Mouse (Mus musculus): ENCODE results near the gene Psmd9. TPM values are rescaled to one million over a fixed set of nuclear protein-coding genes. Genes with fewer than 3 reads are reported as not detected.
A peak's percentile ranks its signal among the peaks of the same experiment; 100 is the strongest.

Gene Psmd9
- total RNA-seq (2018; cell fraction: chromatin; rRNA removed), result 10 to 100 TPM in 24 of 26 experiments, 1 to 10 TPM in 2; 8.0 to 43.2 (median 25.0) TPM
- 10 to 100 TPM; 14.3 to 23.1 (median 18.2) TPM for total RNA-seq (2018; cell fraction: cytosol; rRNA removed)
- total RNA-seq (2018; cell fraction: nucleus; rRNA removed), result 10 to 100 TPM in 23 of 26 experiments, 1 to 10 TPM in 3; 7.1 to 33.1 (median 18.5) TPM
- polyA plus RNA-seq (2018), result 13.6 to 18.6 TPM (median 16.4 TPM) in 3 replicates

DNA sequence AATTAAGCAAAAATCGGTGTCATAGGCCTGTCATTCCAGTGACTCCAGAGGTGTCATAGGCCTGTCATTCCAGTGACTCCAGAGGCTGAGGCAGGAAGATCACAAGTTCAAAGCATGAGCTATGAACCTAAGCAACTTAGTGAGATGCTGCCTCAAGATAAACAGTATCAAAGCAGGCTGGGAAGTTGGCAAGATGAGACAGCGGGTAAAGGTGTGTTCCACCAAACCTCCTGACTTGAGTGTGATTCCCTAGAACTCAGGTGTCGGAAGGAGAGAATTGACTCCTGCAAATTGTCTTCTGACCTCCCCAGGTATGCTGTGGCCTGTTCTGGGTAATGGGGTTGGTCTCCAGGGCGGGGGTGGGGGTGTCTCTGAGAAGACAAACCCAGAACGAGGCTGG is at the start of gene Psmd9:
Psmd9 (plus strand) TSS at position 130 of the 400 bp plus-strand sequence.
- Histone ChIP-seq H3K79me2 (ENCODE audit: inconsistent target) (no peaks in the 10 kb centered on the region), H3K27ac (no peak within 1 kb of the TSS), H3K4me3 (ENCODE audit: inconsistent target) (no peak within 1 kb of the TSS), H3K36me3 (ENCODE audit: inconsistent target) (peaks cover 17% of the 10 kb centered on the region)
- 91% methylated on average over 5 of the region's 5 CpGs for WGBS (ENCODE audit: missing documents)

DNA sequence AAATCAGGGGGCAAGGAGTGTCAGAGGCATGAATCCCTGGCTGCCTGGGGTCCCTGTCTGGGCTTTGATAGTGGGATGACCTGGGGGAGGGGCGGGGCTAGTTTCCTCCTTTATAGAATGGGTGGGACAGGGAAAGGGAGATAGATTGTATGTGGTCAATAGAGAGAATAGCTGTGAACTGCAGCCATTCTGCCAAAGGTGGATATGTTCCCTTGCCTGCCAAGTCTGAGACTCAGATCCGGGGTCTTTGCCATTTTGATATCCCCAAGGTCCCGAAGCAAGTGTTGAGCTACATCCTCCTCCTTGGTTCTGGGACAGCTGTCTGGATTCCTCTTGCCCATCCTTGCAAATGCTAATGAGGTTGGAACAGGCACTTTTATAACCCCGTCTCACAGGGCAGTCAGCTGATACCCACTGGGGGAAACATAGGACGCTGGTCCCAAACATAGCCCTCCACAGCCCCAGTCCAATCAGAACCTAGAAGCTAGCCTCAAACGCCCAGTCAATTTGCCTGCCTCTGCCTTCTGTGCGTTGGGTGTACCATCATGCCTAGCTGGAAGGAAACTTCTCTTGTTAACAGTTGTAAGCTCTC is 48.5 kb upstream of the Psmd9 start:
- Histone ChIP-seq H3K4me3 (ENCODE audit: inconsistent target) (no peak overlapping the region), H3K27ac (no peak overlapping the region), H3K36me3 (ENCODE audit: inconsistent target) (no peaks in the 10 kb centered on the region), H3K79me2 (ENCODE audit: inconsistent target) (no peaks in the 10 kb centered on the region)
- WGBS (ENCODE audit: missing documents), result 93% methylated on average over 7 of the region's 7 CpGs

DNA sequence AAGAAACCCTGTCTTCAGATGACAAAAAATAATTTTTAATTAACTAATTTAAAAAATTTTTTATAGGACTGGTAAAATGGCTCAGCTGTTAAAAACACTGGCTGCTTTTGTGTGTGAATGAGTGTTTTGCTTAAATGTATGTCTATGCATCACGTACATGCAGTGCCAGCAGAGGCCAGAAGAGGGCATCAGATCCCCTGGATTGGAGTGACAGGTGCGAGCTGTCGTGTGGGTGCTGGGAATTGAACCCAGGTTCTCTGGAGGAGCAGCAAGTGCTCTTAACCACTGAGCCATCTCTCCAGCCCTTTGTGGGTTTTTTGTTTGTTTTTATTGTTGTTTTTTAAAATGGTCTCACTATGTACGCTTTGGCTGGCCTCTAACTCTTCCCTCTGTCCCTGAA is 47.0 kb upstream of the Psmd9 start:
- Histone ChIP-seq H3K4me3 (ENCODE audit: inconsistent target) (no peak overlapping the region), H3K79me2 (ENCODE audit: inconsistent target) (no peaks in the 10 kb centered on the region), H3K27ac (no peak overlapping the region), H3K36me3 (ENCODE audit: inconsistent target) (no peaks in the 10 kb centered on the region)
- 98% methylated on average over 4 of the region's 4 CpGs for WGBS (ENCODE audit: missing documents)

DNA sequence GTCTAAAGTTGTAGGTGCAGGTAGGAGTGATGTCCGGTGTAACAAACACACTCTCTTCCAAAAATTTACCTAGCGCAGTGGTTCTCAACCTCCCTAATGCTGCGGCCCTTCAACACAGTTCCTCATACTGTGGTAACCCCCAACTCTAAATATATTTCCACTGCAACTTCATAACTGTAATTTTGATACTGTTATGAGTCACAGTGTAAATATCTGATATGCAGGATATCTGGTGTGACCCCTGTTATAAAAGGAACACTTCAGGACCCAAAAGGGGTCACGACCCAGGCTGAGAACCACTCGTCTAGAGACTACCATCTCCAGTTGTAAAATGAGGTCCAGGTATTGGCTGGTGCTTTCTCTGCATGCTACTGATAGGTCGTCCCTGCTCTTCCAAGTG is 44.1 kb upstream of the Psmd9 start:
- no peaks in the 10 kb centered on the region for H3K79me2 ChIP-seq (ENCODE audit: inconsistent target)
- no peak overlapping the region for H3K27ac ChIP-seq
- H3K36me3 ChIP-seq (ENCODE audit: inconsistent target), result no peaks in the 10 kb centered on the region
- WGBS (ENCODE audit: missing documents), result 59% methylated on average over 6 of the region's 6 CpGs
- no peak overlapping the region for H3K4me3 ChIP-seq (ENCODE audit: inconsistent target)

DNA sequence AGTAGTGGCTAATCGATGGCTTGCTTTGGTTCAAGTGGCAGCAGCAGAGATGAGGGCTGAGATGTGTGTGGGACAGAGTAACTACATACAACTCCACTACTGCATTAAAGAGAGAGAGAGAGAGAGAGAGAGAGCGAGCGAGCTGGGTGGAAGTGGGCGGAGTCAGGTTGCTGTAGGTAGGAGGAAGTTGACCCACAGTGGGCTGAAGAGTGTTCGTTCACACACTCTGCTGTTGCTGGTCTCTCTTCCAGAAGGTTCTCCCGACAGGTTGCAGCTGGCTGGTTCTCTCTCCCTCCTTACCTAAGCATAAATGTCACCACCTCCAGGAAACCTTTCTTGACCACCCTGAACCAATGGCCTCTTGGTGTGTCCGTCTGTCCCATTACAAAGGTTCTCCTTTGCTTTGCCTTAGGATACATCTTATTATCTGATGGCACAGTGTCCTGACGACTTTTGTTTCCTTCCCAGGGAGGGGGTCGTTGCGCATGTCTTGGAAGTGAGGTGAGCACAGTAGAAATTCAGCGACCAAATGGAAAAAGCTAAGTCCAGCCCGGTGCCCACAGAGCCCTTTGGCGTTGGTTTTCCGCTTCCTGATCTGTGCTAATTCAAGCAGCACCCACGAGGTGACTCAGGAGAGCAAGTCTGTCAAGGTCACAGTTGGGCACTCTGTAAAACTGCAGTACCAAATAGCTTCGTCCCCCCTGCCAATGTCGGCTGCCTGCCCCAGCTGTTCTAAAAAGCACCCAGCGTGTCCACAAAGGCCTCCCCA is 43.4 kb upstream of the Psmd9 start:
- Histone ChIP-seq H3K36me3 (ENCODE audit: inconsistent target) (no peaks in the 10 kb centered on the region), H3K4me3 (ENCODE audit: inconsistent target) (no peak overlapping the region), H3K79me2 (ENCODE audit: inconsistent target) (no peaks in the 10 kb centered on the region), H3K27ac (peak overlapping the region; percentile 52)
- 10% methylated on average over 17 of the region's 18 CpGs for WGBS (ENCODE audit: missing documents)

DNA sequence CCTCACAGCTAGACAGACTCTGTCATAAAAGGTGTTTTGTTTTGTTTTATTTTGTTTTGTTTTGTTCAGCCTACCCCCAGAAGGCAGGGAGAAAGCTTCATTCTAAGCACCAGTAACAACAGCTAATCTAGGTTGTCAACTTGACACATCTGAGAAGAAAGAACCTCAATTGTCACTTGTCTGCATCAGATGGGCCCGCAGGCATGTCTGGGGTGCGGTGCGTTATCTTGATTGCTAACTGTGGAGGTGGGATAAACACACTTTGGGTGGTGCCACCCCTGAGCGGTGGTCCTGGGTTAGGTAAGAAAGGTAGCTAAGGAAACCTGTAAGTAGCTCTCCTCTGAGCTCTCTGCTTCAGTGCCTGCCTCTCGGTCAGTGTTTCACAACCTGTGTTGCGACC is 42.2 kb upstream of the Psmd9 start:
- Histone ChIP-seq H3K4me3 (ENCODE audit: inconsistent target) (no peak overlapping the region), H3K27ac (no peak overlapping the region), H3K79me2 (ENCODE audit: inconsistent target) (no peaks in the 10 kb centered on the region), H3K36me3 (ENCODE audit: inconsistent target) (no peaks in the 10 kb centered on the region)
- 79% methylated on average over 6 of the region's 6 CpGs for WGBS (ENCODE audit: missing documents)

DNA sequence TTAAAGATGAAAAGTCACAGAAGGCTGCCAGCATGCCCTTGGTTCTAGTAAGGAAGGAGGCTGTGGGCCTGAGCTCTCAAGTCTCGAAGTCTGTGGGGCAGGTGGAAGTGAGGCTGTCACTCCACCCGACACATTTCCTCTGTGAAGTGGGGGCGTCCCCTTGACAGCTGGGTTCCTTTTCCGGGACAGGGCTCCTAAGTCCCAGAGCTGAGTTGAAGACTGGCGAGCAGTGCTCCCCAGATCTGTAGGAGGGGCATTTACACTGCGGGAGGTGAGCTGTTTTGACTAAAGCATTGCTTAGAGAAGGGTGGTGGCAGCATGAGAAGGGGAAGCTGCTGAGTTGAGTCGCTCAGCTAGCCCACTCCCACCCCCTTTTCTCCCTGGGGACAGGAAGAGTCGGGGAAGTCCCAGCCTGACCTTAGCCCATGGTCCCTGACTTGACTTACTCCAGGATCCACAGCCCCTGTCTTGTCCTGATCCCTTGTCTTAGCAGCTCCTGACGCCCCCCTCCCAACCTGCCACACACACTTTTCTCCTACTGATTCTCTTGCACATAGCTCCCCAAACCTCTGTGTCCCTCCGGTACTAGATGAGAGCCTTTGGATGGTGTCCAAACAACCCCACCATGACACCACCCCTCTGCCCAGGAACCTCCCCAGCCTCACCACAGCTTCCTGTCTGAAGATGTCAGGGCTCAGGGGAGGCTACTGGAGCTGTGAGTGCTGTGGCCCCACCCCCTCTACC is 40.6 kb upstream of the Psmd9 start:
- Histone ChIP-seq H3K27ac (peak overlapping the region; percentile 80), H3K79me2 (ENCODE audit: inconsistent target) (peaks cover under 1% of the 10 kb centered on the region; the same call in 1 of the 2 replicates), H3K36me3 (ENCODE audit: inconsistent target) (0 out of 2 replicates have a peak, but pooled peaks cover under 1% of the 10 kb centered on the region), H3K4me3 (ENCODE audit: inconsistent target) (peak overlapping the region; percentile 7; the same call in 1 of the 2 replicates)
- 7% methylated on average over 10 of the region's 10 CpGs for WGBS (ENCODE audit: missing documents)

DNA sequence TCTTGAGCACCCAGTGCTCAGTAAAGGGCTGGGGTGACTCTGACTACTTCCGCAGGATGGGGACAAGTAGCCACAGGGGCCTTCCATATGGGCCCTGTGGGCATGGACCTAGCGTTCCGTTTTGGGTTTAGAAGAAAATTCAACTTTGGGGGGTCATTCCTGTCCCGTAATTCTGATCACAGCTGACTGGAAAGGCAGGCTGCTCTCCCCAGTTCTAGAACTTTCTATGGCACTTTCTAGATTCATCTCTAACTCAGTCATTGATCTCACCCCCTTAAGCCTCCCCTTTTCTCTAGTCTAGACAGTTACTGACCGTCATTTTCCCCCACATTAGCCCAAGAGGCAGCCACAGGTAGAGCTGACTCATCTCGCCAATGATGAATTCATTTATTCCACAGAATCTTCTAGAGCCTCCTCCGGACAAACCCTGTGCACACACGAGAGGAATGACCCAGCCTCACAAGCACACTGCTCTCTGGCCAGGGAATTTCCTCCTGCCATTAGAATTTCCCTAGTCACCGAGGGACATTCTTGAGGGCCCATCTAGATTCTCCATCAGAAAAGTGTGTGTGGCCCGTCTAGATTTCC is 39.9 kb upstream of the Psmd9 start:
- H3K27ac ChIP-seq, result peak overlapping the region; percentile 80
- H3K79me2 ChIP-seq (ENCODE audit: inconsistent target), result peaks cover 7% of the 10 kb centered on the region; the same call in 1 of the 2 replicates
- H3K4me3 ChIP-seq (ENCODE audit: inconsistent target), result peak overlapping the region; percentile 7; the same call in 1 of the 2 replicates
- peaks cover 8% of the 10 kb centered on the region; the same call in 1 of the 2 replicates for H3K36me3 ChIP-seq (ENCODE audit: inconsistent target)
- 38% methylated on average over 9 of the region's 10 CpGs for WGBS (ENCODE audit: missing documents)

DNA sequence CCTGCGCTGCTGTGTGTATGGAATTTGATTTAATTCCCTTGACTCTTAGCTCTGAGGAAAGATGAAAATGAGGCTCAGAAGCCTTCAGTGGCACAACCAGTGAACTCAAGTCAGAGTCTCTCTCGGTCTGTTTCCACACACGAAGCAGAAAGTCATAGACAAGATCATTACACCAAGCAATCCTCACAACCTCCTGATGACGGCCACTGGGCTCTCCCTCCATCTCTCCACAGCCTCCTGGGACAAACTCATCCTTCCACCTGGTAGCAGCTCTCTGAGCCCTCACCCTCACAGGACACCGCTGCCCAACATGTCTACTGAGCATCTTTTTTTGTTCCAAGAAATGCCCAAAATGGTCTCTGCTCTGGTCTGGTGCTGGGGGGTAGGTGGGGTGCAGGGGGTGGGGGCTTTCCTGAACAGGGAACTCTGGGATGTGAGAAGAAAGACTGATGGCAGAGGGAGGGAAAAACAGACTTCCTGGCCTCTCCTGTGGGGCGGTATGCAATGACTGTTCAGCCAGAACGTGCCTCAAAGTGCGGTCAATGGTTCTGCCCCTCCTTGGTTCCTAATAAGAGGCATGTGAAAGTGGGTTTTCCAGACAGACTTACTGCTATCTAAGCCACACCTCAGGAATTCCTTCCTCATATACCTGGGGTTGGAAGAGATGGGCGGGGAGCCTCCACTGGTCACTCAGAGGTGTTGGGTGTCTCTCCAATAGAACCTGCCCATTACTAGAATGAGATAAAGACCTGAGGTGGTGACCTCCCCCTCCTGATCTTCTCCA is 39.0 kb upstream of the Psmd9 start:
- 91% methylated on average over 9 of the region's 9 CpGs for WGBS (ENCODE audit: missing documents)
- H3K36me3 ChIP-seq (ENCODE audit: inconsistent target), result peaks cover 10% of the 10 kb centered on the region; the same call in 1 of the 2 replicates
- no peak overlapping the region for H3K27ac ChIP-seq
- H3K4me3 ChIP-seq (ENCODE audit: inconsistent target), result no peak overlapping the region
- peaks cover 16% of the 10 kb centered on the region for H3K79me2 ChIP-seq (ENCODE audit: inconsistent target)

DNA sequence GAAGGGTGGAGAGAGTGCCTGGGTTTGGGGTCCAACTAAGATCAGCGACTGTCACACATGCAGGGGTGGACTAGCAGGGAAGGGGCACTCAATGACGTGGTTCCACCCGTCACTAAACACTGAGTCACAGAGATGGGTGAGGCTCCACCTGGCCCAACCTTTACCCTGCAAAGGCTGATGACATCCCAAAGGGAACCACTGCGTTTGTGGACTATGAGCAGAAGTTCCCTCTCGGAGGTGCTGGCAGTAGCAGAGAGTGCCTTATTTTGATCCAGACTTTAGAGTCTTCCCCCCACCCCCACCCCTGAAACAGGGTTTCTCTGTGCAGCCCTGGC is 38.4 kb upstream of the Psmd9 start:
- Histone ChIP-seq H3K27ac (no peak overlapping the region), H3K36me3 (ENCODE audit: inconsistent target) (peaks cover 10% of the 10 kb centered on the region; the same call in 1 of the 2 replicates), H3K4me3 (ENCODE audit: inconsistent target) (no peak overlapping the region), H3K79me2 (ENCODE audit: inconsistent target) (peaks cover 22% of the 10 kb centered on the region)
- 87% methylated on average over 5 of the region's 5 CpGs for WGBS (ENCODE audit: missing documents)

DNA sequence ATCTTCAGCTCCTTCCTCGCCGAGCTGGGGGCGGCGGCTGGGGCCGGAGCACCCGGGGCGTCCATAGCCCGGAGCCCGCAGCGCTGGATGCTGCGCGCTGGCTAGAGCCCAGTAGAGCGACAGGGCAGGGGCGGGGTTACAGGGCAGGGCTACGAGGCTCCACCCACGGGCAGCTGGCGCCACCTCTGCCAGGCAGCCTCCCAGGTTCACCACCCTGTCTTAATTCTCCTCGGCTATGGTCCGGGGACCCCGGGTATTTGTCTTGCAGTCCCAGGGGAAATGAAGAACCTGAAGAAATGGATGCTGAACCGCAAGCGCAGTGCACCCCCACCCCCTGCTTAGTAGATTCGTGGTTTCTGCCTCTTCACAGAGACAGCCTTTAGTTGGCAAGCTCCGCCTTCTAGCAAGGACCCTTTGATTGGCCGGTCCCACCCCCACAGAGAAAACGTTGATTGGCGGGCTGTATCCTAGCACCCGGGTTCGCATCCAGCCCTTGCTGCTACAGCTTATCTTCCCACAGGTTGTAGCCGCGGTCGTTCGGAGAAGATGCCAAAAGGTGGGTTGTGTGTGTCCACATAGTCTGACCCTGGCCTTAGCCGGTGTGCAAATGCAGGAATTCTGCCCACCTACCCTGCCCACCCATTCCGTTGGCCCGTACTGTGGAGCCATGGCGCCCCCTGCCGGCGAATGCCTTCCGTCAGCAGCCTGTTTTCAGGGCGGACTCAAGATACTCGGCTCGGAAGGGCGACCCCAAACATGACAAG is 36.7 kb upstream of the Psmd9 start, which contains the start of gene Rhof:
Rhof (minus strand) TSS at position 385 of the 764 bp plus-strand sequence.
- H3K4me3 ChIP-seq (ENCODE audit: inconsistent target), result peak within 1 kb of the TSS; percentile 43
- 3% methylated on average over 40 of the region's 44 CpGs for WGBS (ENCODE audit: missing documents)
- H3K79me2 ChIP-seq (ENCODE audit: inconsistent target), result peaks cover 31% of the 10 kb centered on the region
- H3K36me3 ChIP-seq (ENCODE audit: inconsistent target), result peaks cover 10% of the 10 kb centered on the region; the same call in 1 of the 2 replicates
- no peak within 1 kb of the TSS for H3K27ac ChIP-seq

DNA sequence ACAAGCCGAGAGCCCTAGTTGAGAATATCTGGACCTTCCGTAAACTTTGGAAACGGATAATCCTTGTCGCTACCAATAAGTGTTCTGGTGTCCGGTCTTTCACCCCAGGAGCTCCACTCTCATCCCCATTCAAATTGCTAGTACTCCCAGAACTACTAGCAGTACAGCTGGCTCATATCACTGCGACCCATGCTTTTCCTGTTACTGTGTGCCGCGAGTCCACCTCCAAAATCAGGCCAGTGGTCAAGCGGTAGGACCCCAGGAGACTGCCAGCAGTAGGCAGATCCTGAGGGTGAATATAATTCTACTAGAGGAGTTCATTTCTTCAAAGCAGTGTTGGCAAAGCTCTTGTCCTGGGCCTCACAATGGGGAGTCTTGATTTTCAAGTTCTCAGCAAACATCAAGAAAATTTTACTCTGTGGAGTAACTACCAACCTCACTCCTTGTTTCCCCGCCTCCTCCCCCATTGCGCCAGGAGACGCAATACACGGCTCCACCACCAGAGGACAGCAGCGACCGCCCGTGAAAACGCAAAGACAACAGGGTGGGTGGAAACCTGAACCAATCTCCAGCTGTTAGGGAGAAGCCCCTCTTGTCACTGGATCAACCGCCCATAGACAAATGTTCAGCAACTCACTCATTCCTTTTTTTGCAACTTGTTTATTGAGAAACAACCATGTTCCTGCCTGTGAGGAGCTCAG is 36.0 kb upstream of the Psmd9 start:
- H3K36me3 ChIP-seq (ENCODE audit: inconsistent target), result peaks cover 10% of the 10 kb centered on the region; the same call in 1 of the 2 replicates
- no peak overlapping the region for H3K27ac ChIP-seq
- 28% methylated on average over 18 of the region's 18 CpGs for whole genome bisulfite sequencing (ENCODE audit: missing documents)
- H3K4me3 ChIP-seq (ENCODE audit: inconsistent target), result no peak overlapping the region
- peaks cover 31% of the 10 kb centered on the region for H3K79me2 ChIP-seq (ENCODE audit: inconsistent target)
